Mouse (Mus musculus) left cerebral cortex, adult 2 months (tissue): ENCODE data around the gene Sik3. TPM values are rescaled to one million over a fixed set of nuclear protein-coding genes. Genes with fewer than 3 reads are reported as not detected.
A peak's percentile ranks its signal among the peaks of the same experiment; 100 is the strongest.

Experiments
- DNase-seq, 2 experiments: peaks; one replicate each; pipeline ENCODE4 v3.0.0; 2021 to 2022; ENCODE audit warnings: low spot score in 2 of 2, mixed read lengths in 1 of 2; ENCODE audit errors: extremely low spot score in 1 of 2
- H3K27ac ChIP-seq: fragments of 200-600 bp; 2 replicates; pipeline ENCODE4 v1.8.1; 2022
- H3K4me3 ChIP-seq: fragments of 200-600 bp; 2 replicates; pipeline ENCODE4 v1.8.1; 2022
- CTCF ChIP-seq: fragments of 200-600 bp; IDR thresholded peaks from 2 replicates; pipeline ENCODE4 v1.8.1; 2022; ENCODE audit warnings: antibody characterized with exemption, mild to moderate bottlenecking, moderate library complexity
- intact Hi-C: fragments of 180-260 bp; cut with DNase I; formaldehyde crosslinking; loops from one replicate; pipeline ENCODE4 v1.15.1; 2025
- total RNA-seq, 2 experiments: library from RNA; stranded (reverse); gene quantifications; 2 replicates each; pipeline ENCODE4 v1.2.3; 2021

The Sik3 gene
- total RNA-seq, 2 experiments from 2014 or later, result 122 to 127 TPM

DNA sequence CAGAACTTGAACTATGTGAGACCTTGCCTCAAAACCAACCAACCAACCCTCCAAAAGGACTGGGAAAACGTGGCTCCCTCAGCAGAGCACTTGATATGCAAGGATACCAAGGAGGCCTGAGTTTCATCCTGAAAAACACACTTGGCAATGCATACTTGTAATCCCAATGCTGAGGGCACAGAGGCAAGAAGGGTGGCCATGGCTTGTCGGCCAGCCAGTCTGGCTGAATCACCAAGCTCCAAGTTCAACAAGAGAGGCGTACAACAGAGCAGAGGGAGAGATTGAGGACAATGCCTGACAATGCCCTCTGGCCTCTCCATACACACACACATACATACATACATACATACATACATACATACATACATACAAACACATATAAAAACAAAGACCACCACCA, 8.1 kb upstream of the Sik3 start:
- Histone ChIP-seq H3K4me3 (no peak overlapping the region), H3K27ac (no peak overlapping the region)
- no peak for TF ChIP-seq CTCF
- intact Hi-C loops, result loop anchor here (1.0 kb wide), 1 partner anchor 187 kb away; no protein-coding TSS in a partner anchor
- no peak for DNase-seq

- intact Hi-C loops, result no loop called here
- Histone ChIP-seq H3K4me3 (no peak overlapping the region), H3K27ac (no peak overlapping the region)
- no peak for DNase-seq
- no peak for TF ChIP-seq CTCF
Measured at GRCm38 (mm10) chr9:46006224-46006623, 6.4 kb upstream of the Sik3 start.

- no peak for TF ChIP-seq CTCF
- intact Hi-C loops, result no loop called here
- no peak overlapping the region for H3K4me3 ChIP-seq
- no peak overlapping the region for H3K27ac ChIP-seq
- no peak for DNase-seq
Measured at GRCm38 (mm10) chr9:46008931-46009668, 3.5 kb upstream of the Sik3 start.

GRCm38 (mm10) chr9:46009669-46009983, 3.0 kb upstream of the Sik3 start:
- intact Hi-C loops, result no loop called here
- TF ChIP-seq CTCF, result no peak
- DNase-seq, result no peak
- H3K27ac ChIP-seq, result no peak overlapping the region
- H3K4me3 ChIP-seq, result no peak overlapping the region

DNA sequence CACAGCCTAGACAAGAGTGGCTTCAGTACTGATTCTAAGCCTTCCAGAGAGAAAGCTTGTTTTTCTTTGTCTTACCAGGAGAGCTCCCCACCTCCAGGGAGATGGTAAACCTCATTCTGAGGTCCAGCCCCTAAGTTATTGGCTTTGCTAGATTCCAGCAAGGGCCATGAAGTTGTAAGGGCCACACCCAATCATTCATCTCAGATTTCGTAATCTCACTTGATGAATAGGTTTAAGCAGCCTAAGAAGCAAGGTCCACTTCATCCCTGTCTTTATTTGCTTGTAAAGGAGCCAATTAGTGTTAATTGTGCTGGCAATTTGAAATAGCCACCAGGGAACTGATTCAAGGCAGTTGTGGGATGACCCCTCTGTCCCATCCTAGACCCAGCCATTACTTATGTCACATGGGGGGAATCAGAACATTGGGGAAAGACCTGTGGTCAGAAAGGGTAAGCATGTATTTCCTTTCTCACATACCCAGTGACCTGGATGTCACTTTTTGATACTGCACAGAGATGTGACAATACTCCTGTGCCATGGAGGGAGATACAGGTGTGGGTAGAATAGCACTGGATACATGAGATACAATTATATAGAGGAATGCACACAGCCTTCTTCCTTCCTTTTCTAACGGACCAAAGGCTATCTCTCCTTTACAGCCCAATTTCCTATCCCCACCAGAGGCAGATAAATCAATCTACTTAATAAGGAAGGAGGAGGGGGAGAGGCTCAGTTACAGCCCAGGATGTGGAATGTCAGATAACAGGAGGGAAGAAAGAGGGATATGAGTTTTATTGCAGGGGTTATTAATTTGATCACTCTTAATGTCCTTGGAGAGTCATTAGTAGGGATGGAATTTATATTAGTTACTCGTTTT, 1.3 kb upstream of the Sik3 start:
- no peak for TF ChIP-seq CTCF
- no peak for DNase-seq
- H3K27ac ChIP-seq, result peak overlapping the region; percentile 98
- intact Hi-C loops, result no loop called here
- peak overlapping the region; percentile 96 for H3K4me3 ChIP-seq

DNA sequence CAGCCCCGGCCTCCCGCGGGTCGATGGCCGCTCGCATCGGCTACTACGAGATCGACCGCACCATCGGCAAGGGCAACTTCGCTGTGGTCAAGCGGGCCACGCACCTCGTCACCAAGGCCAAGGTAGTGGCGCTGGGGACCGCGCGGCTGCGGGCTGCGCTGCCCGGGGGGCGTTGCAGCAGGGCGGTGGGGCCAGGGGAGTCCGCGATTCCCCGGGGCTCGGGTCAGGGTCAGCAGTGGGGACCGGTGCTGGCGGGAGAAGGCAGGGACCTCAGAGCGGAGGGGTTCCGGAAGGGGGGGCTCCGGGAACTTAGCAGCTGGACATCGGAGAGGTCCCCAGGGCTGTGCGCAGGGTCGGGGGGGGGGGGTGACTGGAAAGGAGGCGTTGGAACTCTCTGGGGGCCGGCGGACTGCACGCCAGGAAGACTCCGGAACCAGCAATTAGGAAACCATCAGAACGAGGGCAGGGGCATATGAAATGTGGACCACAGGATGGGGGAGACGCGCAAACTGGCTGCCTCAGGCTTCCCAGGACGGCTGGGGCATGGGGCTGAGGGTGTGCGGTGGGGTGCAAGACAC, 478 bp downstream of the Sik3 start:
- intact Hi-C loops, result loop anchor here (2.0 kb wide), 1 partner anchor 70 kb away; no protein-coding TSS in a partner anchor
- peak in 1 of 2 experiments; percentile 39 for DNase-seq

GRCm38 (mm10) chr9:46013616-46014015, 996 bp downstream of the Sik3 start:
- no peak for DNase-seq
- TF ChIP-seq CTCF, result no peak
- intact Hi-C loops, result loop anchor here (2.0 kb wide), 1 partner anchor 69 kb away; no protein-coding TSS in a partner anchor
- Histone ChIP-seq H3K4me3 (peak overlapping the region; percentile 96), H3K27ac (peak overlapping the region; percentile 99)

More for the DNA sequence above, 478 bp downstream of the Sik3 start:
- peak overlapping the region; percentile 96 for H3K4me3 ChIP-seq
- no peak for TF ChIP-seq CTCF
- H3K27ac ChIP-seq, result peak overlapping the region; percentile 99

DNA sequence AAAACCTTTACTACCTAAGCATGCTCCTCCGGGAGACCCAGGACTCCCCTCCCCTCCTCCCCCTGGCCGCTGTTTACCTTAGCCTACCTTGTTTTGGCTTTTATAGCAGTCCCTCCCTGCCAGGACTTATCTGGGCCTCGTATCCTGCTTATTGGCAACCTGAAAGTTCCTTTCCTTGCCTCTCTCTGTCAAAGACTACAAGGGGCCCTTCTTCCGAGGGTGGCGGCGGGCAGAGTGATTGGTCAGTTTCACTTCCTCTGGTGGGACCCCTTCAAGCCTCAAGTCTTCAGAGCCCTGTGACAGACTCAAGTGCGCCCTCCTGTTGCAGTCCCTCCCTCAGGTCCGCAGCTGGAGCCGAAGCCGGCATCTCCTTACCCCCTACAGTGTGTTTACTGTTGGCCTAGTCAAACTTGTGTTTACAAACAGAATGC, 1.6 kb downstream of the Sik3 start:
- peak overlapping the region; percentile 99 for H3K27ac ChIP-seq
- peak; percentile 37 for TF ChIP-seq CTCF
- peak; percentile 46 to 51 for DNase-seq
- intact Hi-C loops, result no loop called here
- H3K4me3 ChIP-seq, result peak overlapping the region; percentile 96

- intact Hi-C loops, result no loop called here
- peak; percentile 35 to 39 for DNase-seq
- H3K4me3 ChIP-seq, result peak overlapping the region; percentile 96
Measured at GRCm38 (mm10) chr9:46015081-46015551, 2.5 kb downstream of the Sik3 start.

GRCm38 (mm10) chr9:46015831-46016230, 3.2 kb downstream of the Sik3 start:
- Histone ChIP-seq H3K4me3 (peak overlapping the region; percentile 96; the same call in 1 of the 2 replicates), H3K27ac (peak overlapping the region; percentile 84; the same call in 1 of the 2 replicates)
- no peak for DNase-seq
- TF ChIP-seq CTCF, result no peak
- intact Hi-C loops, result no loop called here

More at GRCm38 (mm10) chr9:46015081-46015551, 2.5 kb downstream of the Sik3 start:
- H3K27ac ChIP-seq, result peak overlapping the region; percentile 84
- no peak for TF ChIP-seq CTCF

DNA sequence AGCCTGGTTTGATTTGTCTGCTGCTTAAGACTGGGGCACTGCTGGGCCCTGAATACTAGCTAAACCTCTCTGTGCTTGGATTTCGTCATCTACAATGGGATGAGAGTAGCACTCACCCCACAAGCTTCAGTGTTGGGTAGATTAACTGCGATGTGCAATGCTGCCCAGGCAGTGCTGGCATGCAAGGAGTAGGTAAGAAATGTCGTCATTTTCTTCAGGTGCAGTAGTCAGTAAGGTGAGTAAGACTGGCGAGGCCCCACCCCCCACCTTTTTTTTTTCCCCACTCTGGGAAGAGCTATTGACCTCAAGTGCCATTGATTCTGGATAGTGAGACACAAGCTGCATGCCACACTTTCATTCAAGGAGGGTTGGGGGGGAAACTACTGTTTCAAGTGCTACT, 3.8 kb downstream of the Sik3 start:
- no peak for DNase-seq
- no peak for TF ChIP-seq CTCF
- Histone ChIP-seq H3K27ac (peak overlapping the region; percentile 84; the same call in 1 of the 2 replicates), H3K4me3 (no peak overlapping the region)
- intact Hi-C loops, result no loop called here
